In the genomic region with DNA sequence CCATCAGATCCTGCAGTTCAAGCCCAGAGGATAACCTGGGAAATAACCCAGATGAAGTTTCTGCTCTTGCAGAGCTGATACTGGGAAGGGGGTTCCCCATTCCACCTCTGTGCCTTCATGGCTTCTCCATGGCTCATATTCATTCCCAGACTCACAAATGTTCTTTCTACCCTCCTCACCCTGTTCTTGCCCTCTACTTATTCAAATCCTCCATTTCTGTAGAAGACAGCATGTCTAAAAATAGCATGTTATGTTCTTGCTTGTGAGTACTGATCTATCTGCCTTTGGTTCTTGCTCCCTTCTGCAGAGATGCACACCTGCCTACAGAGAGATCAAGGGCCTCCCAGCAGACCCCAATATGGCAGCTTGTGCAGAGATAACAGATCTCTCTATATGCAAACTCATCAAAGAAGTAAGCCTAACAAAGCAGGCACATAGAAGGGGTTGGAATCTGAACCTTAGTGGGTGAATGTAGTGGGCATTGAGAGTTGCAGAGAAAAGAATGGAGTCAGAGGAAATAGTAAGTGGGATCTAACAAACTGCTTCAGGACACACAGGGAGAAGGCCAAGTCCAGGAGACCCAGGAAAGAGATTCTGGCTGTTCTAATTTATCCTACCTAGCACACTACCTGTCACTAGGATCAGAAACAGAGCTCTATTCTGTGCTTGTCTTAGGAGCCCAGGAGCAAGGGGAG, we compare ENCODE assay signal across 20 mouse cellular contexts.
A peak's percentile ranks its signal among the peaks of the same experiment; 100 is the strongest.
DNase-seq lines count a peak whose midpoint lies in the region; ATAC-seq and TF ChIP-seq lines count a peak whose summit lies in the region.
"Had no signal": no experiment of that assay in that cellular context is flagged by ENCODE, and none has a peak within 500 bp of the region (broad histone marks: within the 10 kb centered on the region; RNA-seq: fewer than 3 reads in every experiment).

No protein-coding gene starts in this region.

- no peak for TF ChIP-seq RAD21 in CH12.LX (IDR thresholded peaks at IDR 0.05; ENCODE audit: low read depth, low read length)

- peak overlapping the region; percentile 24; the same call in 1 of the 2 replicates for H3K4me2 ChIP-seq in CH12.LX (ENCODE audit: insufficient read depth, low read depth, poor library complexity, severe bottlenecking)
- H3K4me2 ChIP-seq in stomach, postnatal 0 days (replicated peaks; ENCODE audit: low read depth), result no peak overlapping the region
- H3K4me2 ChIP-seq in forebrain, embryonic 16.5 days (ENCODE audit: low read length), result no peak overlapping the region
- H3K4me2 ChIP-seq: embryonic facial prominence, embryonic 15.5 days; heart, embryonic 13.5 days; hindbrain, embryonic 13.5 days had no signal

- in situ Hi-C loops in CH12.LX (cut with MboI; ENCODE audit: low pct_ligation_motif_present, low pct_unique_long_range_greater_than_20kb, low sequenced_read_pairs), result loop anchor here (10.0 kb wide), 2 partner anchors 132 to 232 kb away; no protein-coding TSS in a partner anchor

- H3K27ac ChIP-seq in CH12.LX (ENCODE audit: insufficient read depth, low read depth), result no peak overlapping the region
- H3K27ac ChIP-seq in thymus, adult 2 months (ENCODE audit: control insufficient read depth, insufficient read depth, low read length), result peak overlapping the region; percentile 84
- no peak overlapping the region for H3K27ac ChIP-seq in stomach, postnatal 0 days (replicated peaks)
- H3K27ac ChIP-seq in forebrain, embryonic 16.5 days (ENCODE audit: low read length), result no peak overlapping the region
- H3K27ac ChIP-seq: embryonic facial prominence, embryonic 15.5 days; forebrain, embryonic 10.5 days; heart, adult 2 months; heart, embryonic 13.5 days; hindbrain, embryonic 13.5 days had no signal

- H3K4me3 ChIP-seq in CH12.LX (replicated peaks in 1 of 3; ENCODE audit: low read depth in 2 of 3, low read length in 2 of 3, poor library complexity in 1 of 3), result no peak overlapping the region
- no peak overlapping the region for H3K4me3 ChIP-seq in thymus, adult 2 months (ENCODE audit: control insufficient read depth, insufficient read depth, low read length)
- H3K4me3 ChIP-seq in stomach, postnatal 0 days (ENCODE audit: low read depth, low read length), result no peak overlapping the region
- H3K4me3 ChIP-seq in forebrain, embryonic 16.5 days (replicated peaks; ENCODE audit: low read length), result no peak overlapping the region
- H3K4me3 ChIP-seq: embryonic facial prominence, embryonic 15.5 days; erythroblast, embryonic 14.5 days; forebrain, embryonic 10.5 days; heart, adult 2 months; heart, embryonic 13.5 days; hindbrain, embryonic 13.5 days had no signal

- DNase-seq in cerebellum, postnatal 14 days, result no peak
- no peak for DNase-seq in CH12.LX (ENCODE audit: extremely low read depth)
- peak; percentile 65 for DNase-seq in thymus, adult 2 months
- peak; percentile 67 for DNase-seq in thymus, postnatal 25 days
- DNase-seq in layer of hippocampus, postnatal 25 days (ENCODE audit: extremely low spot score in 1 of 2, low spot score in 1 of 2), result no peak
- no peak for DNase-seq in stomach, postnatal 0 days (ENCODE audit: low spot score)
- DNase-seq: adrenal gland, postnatal 25 days; cerebellum, adult 2 months; gastrocnemius, postnatal 36 days; heart, adult 2 months; heart, postnatal 14 days had no signal

- peaks cover 5 to 27% of the 10 kb centered on the region in 2 experiments for H3K4me1 ChIP-seq in CH12.LX (ENCODE audit: control insufficient read depth in 1 of 2, insufficient read depth in 2 of 2)
- peaks cover 10% of the 10 kb centered on the region for H3K4me1 ChIP-seq in thymus, adult 2 months (replicated peaks; ENCODE audit: control insufficient read depth, insufficient read depth, low read length)
- no peaks in the 10 kb centered on the region for H3K4me1 ChIP-seq in stomach, postnatal 0 days (replicated peaks; ENCODE audit: control insufficient read depth, insufficient read depth)
- no peaks in the 10 kb centered on the region for H3K4me1 ChIP-seq in forebrain, embryonic 16.5 days (replicated peaks; ENCODE audit: control insufficient read depth, insufficient read depth, low read length)
- H3K4me1 ChIP-seq: embryonic facial prominence, embryonic 15.5 days; forebrain, embryonic 10.5 days; heart, embryonic 13.5 days; hindbrain, embryonic 13.5 days had no signal

- H3K36me3 ChIP-seq in CH12.LX (replicated peaks in 1 of 2; ENCODE audit: control insufficient read depth in 1 of 2, insufficient read depth in 1 of 2, low read length in 1 of 2), result no peaks in the 10 kb centered on the region
- no peaks in the 10 kb centered on the region for H3K36me3 ChIP-seq in thymus, adult 2 months (ENCODE audit: control insufficient read depth, insufficient read depth, low read length)
- no peaks in the 10 kb centered on the region for H3K36me3 ChIP-seq in stomach, postnatal 0 days (ENCODE audit: control insufficient read depth, insufficient read depth, low read length)
- H3K36me3 ChIP-seq in forebrain, embryonic 16.5 days (ENCODE audit: control insufficient read depth, insufficient read depth), result no peaks in the 10 kb centered on the region
- H3K36me3 ChIP-seq: embryonic facial prominence, embryonic 15.5 days; forebrain, embryonic 10.5 days; heart, embryonic 13.5 days; hindbrain, embryonic 13.5 days had no signal

- H3K9ac ChIP-seq in CH12.LX (ENCODE audit: insufficient read depth, low read depth), result no peak overlapping the region
- no peak overlapping the region for H3K9ac ChIP-seq in stomach, postnatal 0 days (ENCODE audit: low read length)
- no peak overlapping the region for H3K9ac ChIP-seq in forebrain, embryonic 16.5 days (replicated peaks; ENCODE audit: low read depth, low read length)
- H3K9ac ChIP-seq: embryonic facial prominence, embryonic 15.5 days; heart, embryonic 13.5 days; hindbrain, embryonic 13.5 days had no signal

- peak; percentile 53; the same call in 1 of the 2 replicates for TF ChIP-seq EP300 in CH12.LX (IDR thresholded peaks at IDR 0.05; ENCODE audit: low read length)
- no peak for TF ChIP-seq EP300 in stomach, postnatal 0 days (optimal IDR thresholded peaks at IDR 0.05)

- TF ChIP-seq POLR2A in CH12.LX (IDR thresholded peaks at IDR 0.05; ENCODE audit: low read depth, low read length), result no peak
- TF ChIP-seq POLR2A in thymus, adult 2 months (IDR thresholded peaks at IDR 0.05; ENCODE audit: control insufficient read depth, extremely low read depth, insufficient read depth, low read length, poor library complexity), result no peak

- peaks cover 10% of the 10 kb centered on the region; the same call in 1 of the 2 replicates for H3K79me2 ChIP-seq in CH12.LX (replicated peaks; ENCODE audit: control insufficient read depth, extremely low read depth, insufficient read depth, poor library complexity, severe bottlenecking)

- no peaks in the 10 kb centered on the region for H3K9me3 ChIP-seq in CH12.LX (replicated peaks; ENCODE audit: low read length)
- H3K9me3 ChIP-seq in stomach, postnatal 0 days (ENCODE audit: control insufficient read depth, low read length), result no peaks in the 10 kb centered on the region
- H3K9me3 ChIP-seq in forebrain, embryonic 16.5 days (ENCODE audit: control insufficient read depth, low read length), result no peaks in the 10 kb centered on the region
- H3K9me3 ChIP-seq: embryonic facial prominence, embryonic 15.5 days; forebrain, embryonic 10.5 days; heart, embryonic 13.5 days; hindbrain, embryonic 13.5 days had no signal

- ATAC-seq in cerebellum, adult (ENCODE audit: insufficient number of reproducible peaks, low FRiP score, low TSS enrichment), result peak; percentile 31; the same call in 1 of the 2 replicates
- ATAC-seq in stomach, postnatal 0 days (ENCODE audit: low FRiP score, low TSS enrichment), result no peak
- no peak for ATAC-seq in forebrain, embryonic 16.5 days
- ATAC-seq: forebrain, embryonic 14.5 days had no signal

- no peak for TF ChIP-seq CTCF in CH12.LX (conservative IDR thresholded peaks at IDR 0.05 in 1 of 2, IDR thresholded peaks at IDR 0.05 in 1 of 2; ENCODE audit: low read depth in 2 of 2, low read length in 2 of 2)
- no peak for TF ChIP-seq CTCF in thymus, adult 2 months (IDR thresholded peaks at IDR 0.05; ENCODE audit: borderline replicate concordance, control insufficient read depth, extremely low read depth, insufficient read depth, low read length, poor library complexity)
- no peak for TF ChIP-seq CTCF in stomach, postnatal 0 days (IDR thresholded peaks at IDR 0.05; ENCODE audit: low read depth)

- dilution Hi-C loops in CH12.LX (cut with MboI; ENCODE audit: extremely low pct_ligation_motif_present, extremely low pct_unique_long_range_greater_than_20kb, low sequenced_read_pairs), result no loop called here

- no peaks in the 10 kb centered on the region for H3K27me3 ChIP-seq in CH12.LX (replicated peaks)
- H3K27me3 ChIP-seq in thymus, adult 2 months (ENCODE audit: control insufficient read depth, insufficient read depth, low read length), result no peaks in the 10 kb centered on the region
- H3K27me3 ChIP-seq in stomach, postnatal 0 days (ENCODE audit: control insufficient read depth, insufficient read depth, low read length), result no peaks in the 10 kb centered on the region
- no peaks in the 10 kb centered on the region for H3K27me3 ChIP-seq in forebrain, embryonic 16.5 days (replicated peaks; ENCODE audit: control insufficient read depth, insufficient read depth, low read length)
- H3K27me3 ChIP-seq: embryonic facial prominence, embryonic 15.5 days; hindbrain, embryonic 13.5 days; Patski had no signal

TF ChIP-seq in CH12.LX, 34 proteins besides CTCF, POLR2A, EP300 and RAD21 (continues in another document):
- TF ChIP-seq BHLHE40 (IDR thresholded peaks at IDR 0.05; ENCODE audit: low read depth, low read length) (no peak), E2F4 (IDR thresholded peaks at IDR 0.05; ENCODE audit: insufficient replicate concordance, low read depth, low read length) (no peak), USF2 (conservative IDR thresholded peaks at IDR 0.05; ENCODE audit: low read depth, low read length) (no peak), POLR2AphosphoS2 (IDR thresholded peaks at IDR 0.05; ENCODE audit: low read depth, low read length) (no peak), ZKSCAN1 (IDR thresholded peaks at IDR 0.05; ENCODE audit: borderline replicate concordance, low read depth, low read length) (no peak), MEF2A (IDR thresholded peaks at IDR 0.05; ENCODE audit: borderline replicate concordance, low read depth, low read length) (peak; percentile 83; the same call in 1 of the 2 replicates), ZMIZ1 (IDR thresholded peaks at IDR 0.05; ENCODE audit: low read depth, low read length) (no peak), JUND (conservative IDR thresholded peaks at IDR 0.05; ENCODE audit: low read depth, low read length) (no peak), TBP (conservative IDR thresholded peaks at IDR 0.05; ENCODE audit: low read depth, low read length) (no peak), MAZ (IDR thresholded peaks at IDR 0.05; ENCODE audit: low read depth, low read length) (no peak), KAT2A (IDR thresholded peaks at IDR 0.05; ENCODE audit: insufficient replicate concordance, low read length) (no peak), IRF4 (IDR thresholded peaks at IDR 0.05; ENCODE audit: low read depth, low read length) (peak; percentile 33; the same call in 1 of the 2 replicates), ETS1 (conservative IDR thresholded peaks at IDR 0.05; ENCODE audit: low read depth, low read length) (no peak), MAX (IDR thresholded peaks at IDR 0.05; ENCODE audit: low read length) (no peak), NRF1 (IDR thresholded peaks at IDR 0.05; ENCODE audit: low read depth, low read length) (no peak)

Comparison
In these comparisons a context has a peak if more than half of its experiments do, and no peak if none do; other contexts are left out.
1. DNase-seq: peak in thymus, adult 2 months (single experiment) and thymus, postnatal 25 days (single experiment); none in cerebellum, postnatal 14 days (0 of 2), CH12.LX (single experiment), layer of hippocampus, postnatal 25 days (0 of 2) and stomach, postnatal 0 days (single experiment).